Mouse (Mus musculus): Measurements from ENCODE around the gene Olfr497. TPM values are rescaled to one million over a fixed set of nuclear protein-coding genes. Genes with fewer than 3 reads are reported as not detected.

Gene Olfr497
- not detected in 2 replicates for polyA plus RNA-seq (2014; fragmentation: Nextera tagmentation; extraction: Ambion mirVana)

DNA sequence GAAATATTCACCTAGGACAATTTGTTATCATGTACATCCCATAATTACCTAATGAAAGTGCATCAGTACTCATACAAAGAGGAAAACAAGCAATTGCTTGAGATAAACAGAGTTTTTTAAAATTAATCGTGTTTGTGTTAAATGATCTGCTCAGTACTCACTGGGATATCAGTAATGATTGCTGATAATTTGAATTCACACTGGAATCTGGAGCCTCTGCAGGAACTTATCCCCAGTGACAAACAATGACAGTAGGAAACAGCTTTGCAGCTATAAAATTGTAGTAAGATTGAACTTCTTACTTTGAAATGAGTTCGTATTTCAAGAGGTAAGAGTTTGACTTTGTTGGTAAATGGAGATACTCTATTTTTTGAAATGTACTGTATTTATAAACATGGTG, at the start of gene Olfr497:
Olfr497 (plus strand) TSS at position 301 of the 400 bp plus-strand sequence.
- Histone ChIP-seq H3K27ac (ENCODE audit: low read depth, low read length) (no peak within 1 kb of the TSS), H3K9me3 (ENCODE audit: control insufficient read depth, low read length) (no peaks in the 10 kb centered on the region), H3K36me3 (ENCODE audit: control insufficient read depth, insufficient read depth, low read length) (no peaks in the 10 kb centered on the region), H3K4me1 (replicated peaks; ENCODE audit: control insufficient read depth, insufficient read depth, low read length) (no peaks in the 10 kb centered on the region), H3K9ac (ENCODE audit: low read depth, low read length) (no peak within 1 kb of the TSS), H3K27me3 (replicated peaks; ENCODE audit: control insufficient read depth, insufficient read depth, low read length) (no peaks in the 10 kb centered on the region), H3K4me3 (ENCODE audit: low read depth, low read length) (no peak within 1 kb of the TSS), H3K4me2 (no peak within 1 kb of the TSS)
- ATAC-seq (replicated peaks; ENCODE audit: low FRiP score) (no peak), DNase-seq (ENCODE audit: low spot score) (no peak)
- WGBS = 70% methylated on average over 2 of the region's 2 CpGs

DNA sequence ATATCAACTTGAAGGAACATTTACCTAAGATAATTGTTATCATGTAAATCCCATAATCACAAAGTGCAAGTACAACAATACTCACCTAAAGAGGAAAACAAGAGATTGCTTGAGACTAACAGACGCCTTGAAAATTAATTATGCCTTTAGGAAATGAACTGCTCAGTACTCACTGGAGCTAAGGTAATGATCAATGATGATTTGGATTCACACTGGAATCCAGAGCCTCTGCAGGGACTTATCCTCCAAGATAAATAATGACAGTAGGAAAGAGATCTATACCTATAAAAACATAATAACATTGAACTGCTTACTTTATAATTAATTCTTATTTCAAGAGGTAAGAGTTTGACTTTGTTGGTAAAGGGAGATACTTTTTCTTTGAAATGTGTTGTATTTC, 27.4 kb upstream of the Olfr497 start, which contains the start of gene Olfr495:
Olfr495 (plus strand) TSS at position 301 of the 400 bp plus-strand sequence.
- Histone ChIP-seq H3K9ac (ENCODE audit: low read depth, low read length) (no peak within 1 kb of the TSS), H3K4me2 (no peak within 1 kb of the TSS), H3K4me3 (ENCODE audit: low read depth, low read length) (no peak within 1 kb of the TSS), H3K9me3 (ENCODE audit: control insufficient read depth, low read length) (no peaks in the 10 kb centered on the region), H3K27ac (ENCODE audit: low read depth, low read length) (no peak within 1 kb of the TSS), H3K27me3 (replicated peaks; ENCODE audit: control insufficient read depth, insufficient read depth, low read length) (no peaks in the 10 kb centered on the region), H3K4me1 (replicated peaks; ENCODE audit: control insufficient read depth, insufficient read depth, low read length) (no peaks in the 10 kb centered on the region), H3K36me3 (ENCODE audit: control insufficient read depth, insufficient read depth, low read length) (no peaks in the 10 kb centered on the region)
- ATAC-seq (replicated peaks; ENCODE audit: low FRiP score) (no peak), DNase-seq (ENCODE audit: low spot score) (no peak)
- 61% methylated on average over 1 of the region's 1 CpGs for WGBS

GRCm38 (mm10) chr7:108465026-108465425, 44.8 kb downstream of the Olfr497 start, which contains the start of gene Olfr498:
TSS of gene Olfr498 (plus strand) at chr7:108465326.
- Histone ChIP-seq H3K36me3 (ENCODE audit: control insufficient read depth, insufficient read depth, low read length) (no peaks in the 10 kb centered on the region), H3K9me3 (ENCODE audit: control insufficient read depth, low read length) (no peaks in the 10 kb centered on the region; the same call in 1 of the 2 replicates), H3K27ac (ENCODE audit: low read depth, low read length) (no peak within 1 kb of the TSS), H3K4me3 (ENCODE audit: low read depth, low read length) (no peak within 1 kb of the TSS), H3K9ac (ENCODE audit: low read depth, low read length) (no peak within 1 kb of the TSS), H3K4me2 (no peak within 1 kb of the TSS), H3K27me3 (replicated peaks; ENCODE audit: control insufficient read depth, insufficient read depth, low read length) (no peaks in the 10 kb centered on the region), H3K4me1 (replicated peaks; ENCODE audit: control insufficient read depth, insufficient read depth, low read length) (no peaks in the 10 kb centered on the region)
- ATAC-seq (replicated peaks; ENCODE audit: low FRiP score) (no peak), DNase-seq (ENCODE audit: low spot score) (no peak)
- 77% methylated on average over 1 of the region's 1 CpGs for whole genome bisulfite sequencing

Other genes with a start within 250 kb of the Olfr497 start
- not detected in 2 replicates for gene Olfr486, start 247.7 kb upstream of the Olfr497 start, polyA plus RNA-seq (2014; fragmentation: Nextera tagmentation; extraction: Ambion mirVana)
- gene Olfr487, start 205.8 kb upstream of the Olfr497 start, polyA plus RNA-seq (2014; fragmentation: Nextera tagmentation; extraction: Ambion mirVana) = not detected in 2 replicates
- not detected in 2 replicates for gene Olfr488, start 162.1 kb upstream of the Olfr497 start, polyA plus RNA-seq (2014; fragmentation: Nextera tagmentation; extraction: Ambion mirVana)
- gene Olfr490, start 131.5 kb upstream of the Olfr497 start, polyA plus RNA-seq (2014; fragmentation: Nextera tagmentation; extraction: Ambion mirVana) = not detected in 2 replicates
- gene Olfr491, start 107.0 kb upstream of the Olfr497 start, polyA plus RNA-seq (2014; fragmentation: Nextera tagmentation; extraction: Ambion mirVana) = not detected in 2 replicates
- not detected in 2 replicates for gene Olfr492, start 96.7 kb upstream of the Olfr497 start, polyA plus RNA-seq (2014; fragmentation: Nextera tagmentation; extraction: Ambion mirVana)
- gene Olfr493, start 73.4 kb upstream of the Olfr497 start, polyA plus RNA-seq (2014; fragmentation: Nextera tagmentation; extraction: Ambion mirVana) = not detected in 2 replicates
- gene Olfr494, start 55.1 kb upstream of the Olfr497 start, polyA plus RNA-seq (2014; fragmentation: Nextera tagmentation; extraction: Ambion mirVana) = not detected in 2 replicates
- not detected in 2 replicates for gene Olfr495, start 27.3 kb upstream of the Olfr497 start, polyA plus RNA-seq (2014; fragmentation: Nextera tagmentation; extraction: Ambion mirVana)
- not detected in 2 replicates for gene Olfr498, start 44.9 kb downstream of the Olfr497 start, polyA plus RNA-seq (2014; fragmentation: Nextera tagmentation; extraction: Ambion mirVana)
- not detected in 2 replicates for gene Olfr502, start 104.6 kb downstream of the Olfr497 start, polyA plus RNA-seq (2014; fragmentation: Nextera tagmentation; extraction: Ambion mirVana)
- gene Olfr503, start 124.1 kb downstream of the Olfr497 start, polyA plus RNA-seq (2014; fragmentation: Nextera tagmentation; extraction: Ambion mirVana) = not detected in 2 replicates
- gene Olfr504, start 145.4 kb downstream of the Olfr497 start, polyA plus RNA-seq (2014; fragmentation: Nextera tagmentation; extraction: Ambion mirVana) = not detected in 2 replicates
- not detected in 2 replicates for gene Olfr506, start 190.4 kb downstream of the Olfr497 start, polyA plus RNA-seq (2014; fragmentation: Nextera tagmentation; extraction: Ambion mirVana)
- not detected in 2 replicates for gene Olfr507, start 201.4 kb downstream of the Olfr497 start, polyA plus RNA-seq (2014; fragmentation: Nextera tagmentation; extraction: Ambion mirVana)
- not detected in 2 replicates for gene Olfr508, start 209.6 kb downstream of the Olfr497 start, polyA plus RNA-seq (2014; fragmentation: Nextera tagmentation; extraction: Ambion mirVana)
- not detected in 2 replicates for gene Olfr509, start 231.5 kb downstream of the Olfr497 start, polyA plus RNA-seq (2014; fragmentation: Nextera tagmentation; extraction: Ambion mirVana)
- gene Olfr510, start 246.0 kb downstream of the Olfr497 start, polyA plus RNA-seq (2014; fragmentation: Nextera tagmentation; extraction: Ambion mirVana) = not detected in 2 replicates

Measured in liver, embryonic 11.5 days (tissue).